Mouse (Mus musculus) liver, adult 2 months (tissue): ENCODE results near the gene Selp. TPM values are rescaled to one million over a fixed set of nuclear protein-coding genes. Genes with fewer than 3 reads are reported as not detected.

Experiments used
- DNase-seq: peaks from one replicate; pipeline ENCODE4 v3.0.0-alpha.2; 2011; ENCODE audit warnings: low read depth, low spot score; ENCODE audit errors: extremely low read depth
- H3K27ac ChIP-seq: fragments of 200-500 bp; replicated peaks from 2 replicates; pipeline ENCODE4 v1.5.1; 2012; ENCODE audit warnings: low read depth, mild to moderate bottlenecking, control low read depth, inconsistent platforms, low read length; ENCODE audit not compliant: insufficient read depth
- H3K27me3 ChIP-seq: fragments of 200-500 bp; 2 replicates; pipeline ENCODE4 v1.6.1; 2012; ENCODE audit warnings: mild to moderate bottlenecking, moderate library complexity, low read length, inconsistent platforms; ENCODE audit not compliant: control insufficient read depth, insufficient read depth
- H3K36me3 ChIP-seq: fragments of 200-500 bp; 2 replicates; pipeline ENCODE4 v1.6.1; 2012; ENCODE audit warnings: low read length, inconsistent platforms; ENCODE audit not compliant: control insufficient read depth, insufficient read depth
- H3K4me1 ChIP-seq: fragments of 200-500 bp; 2 replicates; pipeline ENCODE4 v1.6.1; 2011; ENCODE audit warnings: low read length; ENCODE audit not compliant: control insufficient read depth, insufficient read depth
- H3K4me3 ChIP-seq: fragments of 200-500 bp; 2 replicates; pipeline ENCODE4 v1.5.1; 2011; ENCODE audit warnings: low read depth, mild to moderate bottlenecking, control low read depth, low read length, moderate library complexity; ENCODE audit not compliant: insufficient read depth
- H3K79me2 ChIP-seq: fragments of 200-500 bp; 2 replicates; pipeline ENCODE4 v1.6.1; 2012; ENCODE audit warnings: inconsistent platforms, mild to moderate bottlenecking, low read length, moderate library complexity; ENCODE audit not compliant: control insufficient read depth, insufficient read depth
- H3K9ac ChIP-seq: fragments of 200-500 bp; 2 replicates; pipeline ENCODE4 v1.6.1; 2012; ENCODE audit warnings: low read depth, mild to moderate bottlenecking, control low read depth, inconsistent platforms, low read length
- CTCF ChIP-seq: fragments of 200-500 bp; IDR thresholded peaks from 2 replicates; pipeline ENCODE4 v1.5.1; 2011; ENCODE audit warnings: low read depth, low read length, control low read depth
- POLR2A ChIP-seq: fragments of 200-500 bp; IDR thresholded peaks from 2 replicates; pipeline ENCODE4 v1.6.1; 2011; ENCODE audit warnings: low read length, control low read depth; ENCODE audit not compliant: insufficient read depth; ENCODE audit errors: extremely low read depth
- WGBS: fragments of 180-500 bp; shearing (Covaris S2); methylation state at CpG from one replicate; pipeline ENCODE4 v1.1.7; 2018; 5-methylcytosine and 5-hydroxymethylcytosine counted together
- polyA plus RNA-seq: library from polyadenylated mRNA; depleted of rRNA; stranded (reverse); fragments of >200 nt; gene quantifications from 2 replicates; pipeline ENCODE4 v1.2.3, GENCODE M21; 2012
- total RNA-seq: library from RNA; depleted of rRNA; stranded (reverse); fragments of >200 nt; gene quantifications from 2 replicates; pipeline ENCODE4 v1.2.3, GENCODE M21; 2014

The Selp gene
- total and polyA plus RNA-seq, 2 experiments, result 0.40 to 0.65 TPM

- no peak overlapping the region for H3K9ac ChIP-seq
- H3K4me3 ChIP-seq, result no peak overlapping the region
- H3K79me2 ChIP-seq, result no peaks in the 10 kb centered on the region
- H3K4me1 ChIP-seq, result no peaks in the 10 kb centered on the region
- 66% methylated on average over 3 of the region's 3 CpGs for WGBS
- H3K36me3 ChIP-seq, result no peaks in the 10 kb centered on the region
- TF ChIP-seq POLR2A (no peak), CTCF (no peak)
- peak; percentile 4 for DNase-seq
- H3K27ac ChIP-seq, result no peak overlapping the region
- H3K27me3 ChIP-seq, result no peaks in the 10 kb centered on the region
Observed at GRCm38 (mm10) chr1:164119892-164120776, 5.1 kb downstream of the Selp start.

DNA sequence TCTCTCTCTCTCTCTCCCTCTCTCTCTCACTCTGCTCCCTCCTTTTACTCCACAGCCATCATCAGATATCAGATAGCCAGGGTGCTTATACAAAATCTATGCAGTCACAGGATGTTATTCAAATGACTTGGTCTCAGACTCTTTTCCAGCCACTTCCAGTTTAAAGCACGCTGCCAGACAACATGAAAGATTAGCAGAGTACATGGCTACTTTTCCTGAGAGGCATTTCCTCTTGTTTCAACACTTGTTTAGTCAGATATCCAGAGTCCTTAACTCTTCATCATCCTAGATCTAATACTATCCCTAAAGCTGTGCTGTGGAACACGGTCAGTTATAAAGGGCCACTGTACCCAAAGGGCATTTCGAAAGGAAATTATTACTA lies 5.7 kb downstream of the Selp start:
- Histone ChIP-seq H3K4me1 (no peaks in the 10 kb centered on the region), H3K79me2 (no peaks in the 10 kb centered on the region), H3K9ac (no peak overlapping the region), H3K4me3 (no peak overlapping the region), H3K27ac (no peak overlapping the region), H3K36me3 (no peaks in the 10 kb centered on the region), H3K27me3 (no peaks in the 10 kb centered on the region)
- DNase-seq, result no peak
- 81% methylated on average over 3 of the region's 3 CpGs for WGBS
- no peak for TF ChIP-seq CTCF

- Histone ChIP-seq H3K79me2 (no peaks in the 10 kb centered on the region), H3K36me3 (no peaks in the 10 kb centered on the region), H3K4me3 (no peak overlapping the region), H3K27ac (no peak overlapping the region), H3K27me3 (no peaks in the 10 kb centered on the region), H3K4me1 (no peaks in the 10 kb centered on the region), H3K9ac (no peak overlapping the region)
- DNase-seq, result no peak
- TF ChIP-seq CTCF, result no peak
- no peak for TF ChIP-seq POLR2A
- 72% methylated on average over 3 of the region's 3 CpGs for WGBS
Observed at GRCm38 (mm10) chr1:164123836-164124235, 8.8 kb downstream of the Selp start.

- H3K27me3 ChIP-seq, result no peaks in the 10 kb centered on the region
- no peak overlapping the region for H3K9ac ChIP-seq
- H3K4me1 ChIP-seq, result no peaks in the 10 kb centered on the region
- no peak for TF ChIP-seq POLR2A
- TF ChIP-seq CTCF, result no peak
- 76% methylated on average over 3 of the region's 3 CpGs for WGBS
- H3K4me3 ChIP-seq, result no peak overlapping the region
- no peaks in the 10 kb centered on the region for H3K36me3 ChIP-seq
- H3K27ac ChIP-seq, result no peak overlapping the region
- no peaks in the 10 kb centered on the region for H3K79me2 ChIP-seq
- DNase-seq, result no peak
Observed at GRCm38 (mm10) chr1:164130013-164130412, 14.9 kb downstream of the Selp start.

DNA sequence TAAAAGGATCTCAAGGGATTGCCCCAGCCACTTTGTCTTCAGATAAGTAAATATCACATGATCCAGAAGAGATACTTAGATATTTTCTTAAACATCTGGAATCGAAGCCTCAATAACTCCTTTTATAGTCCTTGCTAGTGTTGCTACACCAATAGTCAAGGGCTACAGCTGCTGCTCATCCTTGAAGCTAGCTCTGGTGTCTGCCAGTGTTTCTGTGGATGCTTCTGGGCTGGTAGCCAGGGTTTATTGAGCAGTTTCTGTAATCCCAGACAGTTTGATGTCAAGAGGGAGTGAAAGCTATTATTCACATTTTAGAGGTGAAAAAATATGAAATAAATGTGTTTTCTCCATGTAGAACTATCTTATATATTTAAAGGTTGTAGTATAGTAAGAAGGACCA lies 17.5 kb downstream of the Selp start:
- Histone ChIP-seq H3K4me3 (no peak overlapping the region), H3K9ac (no peak overlapping the region), H3K36me3 (no peaks in the 10 kb centered on the region), H3K27me3 (no peaks in the 10 kb centered on the region), H3K4me1 (no peaks in the 10 kb centered on the region), H3K27ac (no peak overlapping the region), H3K79me2 (no peaks in the 10 kb centered on the region)
- TF ChIP-seq POLR2A (no peak), CTCF (no peak)
- WGBS, result 74% methylated on average over 1 of the region's 1 CpGs
- no peak for DNase-seq

- Histone ChIP-seq H3K27me3 (no peaks in the 10 kb centered on the region), H3K9ac (no peak overlapping the region), H3K4me3 (no peak overlapping the region), H3K27ac (no peak overlapping the region), H3K79me2 (no peaks in the 10 kb centered on the region), H3K36me3 (no peaks in the 10 kb centered on the region), H3K4me1 (no peaks in the 10 kb centered on the region)
- no peak for TF ChIP-seq POLR2A
- TF ChIP-seq CTCF, result no peak
- DNase-seq, result no peak
- WGBS, result 35% methylated on average over 6 of the region's 6 CpGs
Observed at GRCm38 (mm10) chr1:164134101-164134500, 19.0 kb downstream of the Selp start.
